Mouse (Mus musculus): Measurements from ENCODE around the gene B4galnt2. TPM values are rescaled to one million over a fixed set of nuclear protein-coding genes. Genes with fewer than 3 reads are reported as not detected.

B4galnt2 gene
- polyA plus RNA-seq, 1 experiment from 2014 or later = 0.16 TPM

DNA sequence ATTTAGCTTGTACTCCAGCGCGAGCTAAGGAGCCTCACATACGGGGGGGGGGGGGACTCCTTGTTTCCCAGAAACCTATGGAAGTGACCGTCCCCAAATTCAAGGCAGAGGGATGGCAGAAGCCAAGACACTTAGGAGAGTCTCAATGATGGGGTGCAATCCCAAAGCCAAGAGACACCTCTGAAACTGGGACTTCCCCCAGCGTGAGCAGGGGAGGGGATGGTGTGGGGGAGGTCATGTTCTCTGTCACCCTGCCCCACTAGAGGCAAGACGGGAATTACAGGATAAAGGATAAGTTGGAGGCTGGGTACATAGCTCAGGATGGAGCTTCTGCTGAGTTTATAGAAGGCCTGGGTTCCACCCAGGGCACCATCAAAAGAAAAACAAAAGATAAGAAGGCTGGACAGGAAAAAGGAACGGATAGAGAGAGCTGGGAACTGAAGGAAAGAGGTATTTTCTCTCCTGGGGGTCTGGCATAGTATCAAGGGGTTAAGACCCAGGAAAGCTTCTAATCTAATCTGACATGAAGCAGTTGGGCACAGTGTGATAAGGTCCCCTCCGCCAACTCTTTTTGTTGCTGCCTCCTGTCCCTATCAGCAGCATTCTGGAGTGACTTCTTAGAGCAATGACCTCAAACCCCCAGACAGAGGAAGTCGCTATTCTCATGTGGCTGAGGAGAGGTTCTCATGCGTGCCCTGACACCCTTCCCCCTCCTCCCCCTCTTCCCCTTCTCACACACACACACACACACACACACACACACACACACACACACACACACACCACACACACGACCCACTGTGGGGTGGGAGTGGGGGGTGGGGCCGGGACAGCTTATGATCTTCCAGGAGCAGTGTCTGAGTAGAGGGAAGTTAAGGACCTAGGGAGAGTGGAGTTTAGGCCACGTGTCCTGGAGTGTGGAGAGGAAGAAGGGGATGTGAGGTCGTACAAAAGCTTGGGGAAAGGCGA, 79.7 kb downstream of the B4galnt2 start:
- DNase-seq (ENCODE audit: low spot score) = no peak
- Histone ChIP-seq H3K4me1 (peaks cover 67% of the 10 kb centered on the region), H3K36me3 (replicated peaks) (no peaks in the 10 kb centered on the region), H3K9me3 (no peaks in the 10 kb centered on the region), H3K4me3 (peak overlapping the region; percentile 33), H3K27ac (replicated peaks) (no peak overlapping the region), H3K27me3 (replicated peaks; ENCODE audit: low read depth, poor library complexity, severe bottlenecking) (peaks cover 87% of the 10 kb centered on the region)
- WGBS = 20% methylated on average over 15 of the region's 15 CpGs

DNA sequence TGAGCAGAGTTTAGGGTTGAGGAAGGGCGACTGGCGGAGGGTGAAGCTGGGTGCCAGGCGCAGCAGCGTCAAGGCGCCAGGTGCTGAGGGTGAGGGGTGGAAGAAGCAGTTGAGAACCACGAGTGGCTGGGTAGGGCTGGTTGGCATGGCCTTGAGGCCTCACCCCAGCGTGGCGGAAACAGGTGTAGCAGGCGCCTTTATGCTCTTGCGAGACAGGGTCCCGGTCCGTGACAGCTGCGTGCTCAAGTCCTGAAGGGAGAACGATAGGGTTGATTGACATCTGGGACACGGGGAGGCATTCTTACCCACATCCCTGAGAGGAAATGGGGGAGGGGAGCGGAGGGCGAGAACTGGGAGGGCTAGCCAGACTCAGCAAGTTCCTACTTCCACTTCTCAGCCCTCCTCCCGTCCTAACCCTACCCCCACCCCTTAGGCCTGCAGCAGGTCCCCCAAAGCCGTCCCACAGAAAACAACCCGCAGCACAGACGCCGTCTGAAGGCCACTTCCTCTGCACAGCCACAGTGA, 80.5 kb downstream of the B4galnt2 start:
- 4% methylated on average over 22 of the region's 22 CpGs for WGBS
- Histone ChIP-seq H3K36me3 (replicated peaks) (no peaks in the 10 kb centered on the region), H3K27me3 (replicated peaks; ENCODE audit: low read depth, poor library complexity, severe bottlenecking) (peaks cover 94% of the 10 kb centered on the region), H3K4me1 (peaks cover 62% of the 10 kb centered on the region), H3K4me3 (peak overlapping the region; percentile 33), H3K9me3 (no peaks in the 10 kb centered on the region), H3K27ac (replicated peaks) (no peak overlapping the region; the same call in 1 of the 2 replicates)
- DNase-seq (ENCODE audit: low spot score) = peak; percentile 49

DNA sequence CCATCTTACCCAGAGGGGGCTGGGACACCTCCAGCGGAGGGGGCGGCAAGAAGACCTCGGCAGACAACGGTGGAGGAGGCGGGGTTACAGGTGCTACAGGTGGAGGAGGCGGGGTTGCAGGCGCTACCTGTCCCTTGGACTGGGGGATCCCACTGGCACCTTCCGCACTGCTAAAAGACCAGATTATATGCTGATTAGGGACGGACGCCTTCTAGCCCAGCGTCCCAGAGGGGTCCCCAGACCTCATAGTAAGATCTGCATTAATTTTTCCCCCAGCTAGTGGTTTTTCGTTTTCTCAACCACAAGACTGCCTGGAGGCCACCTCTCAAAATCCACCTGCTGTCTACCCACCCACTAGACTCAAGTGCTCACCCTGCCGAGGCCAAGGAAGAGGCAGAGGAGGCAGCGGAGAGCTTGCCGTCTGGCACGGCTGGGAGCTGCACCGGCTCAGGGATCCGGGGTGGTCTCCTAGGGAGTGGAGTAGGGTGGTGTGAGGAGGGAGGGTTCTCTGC, 81.0 kb downstream of the B4galnt2 start:
- H3K27me3 ChIP-seq (replicated peaks; ENCODE audit: low read depth, poor library complexity, severe bottlenecking) = peaks cover 100% of the 10 kb centered on the region
- H3K36me3 ChIP-seq (replicated peaks) = no peaks in the 10 kb centered on the region
- no peaks in the 10 kb centered on the region for H3K9me3 ChIP-seq
- 5% methylated on average over 18 of the region's 18 CpGs for WGBS
- peaks cover 60% of the 10 kb centered on the region for H3K4me1 ChIP-seq
- peak overlapping the region; percentile 33 for H3K4me3 ChIP-seq
- DNase-seq (ENCODE audit: low spot score) = peak; percentile 30
- no peak overlapping the region; the same call in 1 of the 2 replicates for H3K27ac ChIP-seq (replicated peaks)

GRCm38 (mm10) chr11:95833006-95833570, 81.6 kb downstream of the B4galnt2 start:
- Histone ChIP-seq H3K27ac (replicated peaks) (no peak overlapping the region), H3K4me1 (peaks cover 60% of the 10 kb centered on the region), H3K27me3 (replicated peaks; ENCODE audit: low read depth, poor library complexity, severe bottlenecking) (peaks cover 100% of the 10 kb centered on the region), H3K4me3 (no peak overlapping the region), H3K9me3 (no peaks in the 10 kb centered on the region), H3K36me3 (replicated peaks) (no peaks in the 10 kb centered on the region)
- WGBS = 21% methylated on average over 8 of the region's 8 CpGs
- no peak for DNase-seq (ENCODE audit: low spot score)

GRCm38 (mm10) chr11:95832129-95833005, 82.3 kb downstream of the B4galnt2 start:
- Histone ChIP-seq H3K27me3 (replicated peaks; ENCODE audit: low read depth, poor library complexity, severe bottlenecking) (peaks cover 100% of the 10 kb centered on the region), H3K36me3 (replicated peaks) (no peaks in the 10 kb centered on the region), H3K4me3 (no peak overlapping the region), H3K4me1 (peaks cover 60% of the 10 kb centered on the region), H3K9me3 (no peaks in the 10 kb centered on the region), H3K27ac (replicated peaks) (no peak overlapping the region)
- DNase-seq (ENCODE audit: low spot score) = peak; percentile 16
- WGBS = 32% methylated on average over 18 of the region's 18 CpGs

DNA sequence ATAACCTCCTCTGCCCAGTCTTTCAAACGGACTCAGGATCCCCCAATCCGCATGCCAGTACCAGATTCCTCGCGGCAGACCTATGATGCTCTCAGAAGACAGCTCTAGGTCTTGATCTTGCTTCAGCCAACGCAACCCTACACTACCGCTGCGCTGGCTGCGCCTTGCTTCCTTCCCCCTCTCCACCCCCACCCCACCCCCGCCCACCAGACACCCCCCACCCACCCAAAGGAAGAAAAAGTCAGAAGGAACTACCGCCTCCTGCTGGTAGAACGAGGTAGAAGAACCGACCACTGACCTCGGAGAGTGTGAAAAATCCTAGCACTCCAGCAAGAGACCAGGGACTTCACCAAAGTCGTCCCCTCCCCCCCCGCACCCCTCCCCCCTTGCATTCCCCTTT, 83.0 kb downstream of the B4galnt2 start:
- no peaks in the 10 kb centered on the region for H3K36me3 ChIP-seq (replicated peaks)
- peaks cover 100% of the 10 kb centered on the region for H3K27me3 ChIP-seq (replicated peaks; ENCODE audit: low read depth, poor library complexity, severe bottlenecking)
- no peaks in the 10 kb centered on the region for H3K9me3 ChIP-seq
- H3K4me1 ChIP-seq = peaks cover 60% of the 10 kb centered on the region
- H3K4me3 ChIP-seq = peak overlapping the region; percentile 46
- WGBS = 2% methylated on average over 15 of the region's 15 CpGs
- peak; percentile 56 for DNase-seq (ENCODE audit: low spot score)
- H3K27ac ChIP-seq (replicated peaks) = no peak overlapping the region

DNA sequence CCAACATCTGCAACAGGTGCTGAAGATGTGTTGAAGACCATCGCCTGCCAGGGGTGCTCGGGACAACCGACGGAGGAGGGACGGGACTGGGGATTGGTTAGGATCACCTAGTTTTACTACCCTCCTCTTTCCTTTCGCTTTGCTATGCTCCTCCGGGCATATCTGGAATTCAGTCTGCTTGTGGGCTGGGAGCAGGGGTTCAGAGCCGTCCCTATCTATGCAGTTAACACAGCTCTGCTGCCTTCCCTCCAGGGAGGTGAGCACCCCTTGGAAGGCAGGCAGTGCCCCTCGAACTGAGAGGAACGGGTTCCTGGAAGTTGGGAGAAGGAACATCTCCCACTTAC, 83.4 kb downstream of the B4galnt2 start:
- Histone ChIP-seq H3K27ac (replicated peaks) (no peak overlapping the region), H3K4me3 (peak overlapping the region; percentile 46), H3K36me3 (replicated peaks) (no peaks in the 10 kb centered on the region), H3K4me1 (peaks cover 60% of the 10 kb centered on the region), H3K9me3 (no peaks in the 10 kb centered on the region), H3K27me3 (replicated peaks; ENCODE audit: low read depth, poor library complexity, severe bottlenecking) (peaks cover 100% of the 10 kb centered on the region)
- WGBS = 6% methylated on average over 10 of the region's 10 CpGs
- peak; percentile 44 for DNase-seq (ENCODE audit: low spot score)

DNA sequence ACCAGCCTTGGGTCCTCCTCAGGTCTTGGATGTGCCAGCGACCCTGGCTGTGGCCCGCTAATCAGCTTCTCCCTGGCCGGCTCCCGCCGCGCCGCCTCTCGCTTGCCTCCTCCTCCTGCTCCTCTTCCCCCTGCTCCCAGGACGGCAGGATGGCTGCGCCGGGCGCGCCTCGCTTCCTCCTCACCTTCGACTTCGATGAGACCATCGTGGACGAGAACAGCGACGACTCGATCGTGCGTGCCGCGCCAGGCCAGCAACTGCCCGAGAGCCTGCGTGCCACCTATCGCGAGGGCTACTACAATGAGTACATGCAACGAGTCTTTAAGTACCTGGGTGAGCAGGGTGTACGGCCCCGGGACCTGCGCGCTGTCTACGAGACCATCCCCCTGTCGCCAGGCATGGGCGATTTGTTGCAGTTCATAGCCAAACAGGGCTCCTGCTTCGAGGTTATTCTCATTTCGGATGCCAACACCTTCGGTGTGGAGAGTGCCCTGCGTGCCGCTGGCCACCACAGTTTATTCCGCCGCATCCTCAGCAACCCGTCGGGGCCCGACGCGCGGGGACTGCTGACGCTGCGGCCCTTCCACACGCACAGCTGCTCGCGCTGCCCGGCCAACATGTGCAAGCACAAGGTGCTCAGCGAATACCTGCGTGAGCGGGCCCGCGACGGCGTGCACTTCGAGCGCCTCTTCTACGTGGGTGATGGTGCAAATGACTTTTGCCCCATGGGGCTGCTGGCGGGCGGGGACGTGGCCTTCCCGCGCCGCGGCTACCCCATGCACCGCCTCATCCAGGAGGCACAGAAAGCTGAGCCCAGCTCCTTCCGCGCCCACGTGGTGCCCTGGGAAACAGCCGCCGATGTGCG, 84.0 kb downstream of the B4galnt2 start:
- peak; percentile 58 for DNase-seq (ENCODE audit: low spot score)
- Histone ChIP-seq H3K36me3 (replicated peaks) (no peaks in the 10 kb centered on the region), H3K27me3 (replicated peaks; ENCODE audit: low read depth, poor library complexity, severe bottlenecking) (peaks cover 100% of the 10 kb centered on the region), H3K27ac (replicated peaks) (0 out of 2 replicates have a peak overlapping the region, but pooled peaks have one; percentile 31), H3K4me3 (peak overlapping the region; percentile 46), H3K4me1 (peaks cover 55% of the 10 kb centered on the region), H3K9me3 (no peaks in the 10 kb centered on the region)
- WGBS = 3% methylated on average over 80 of the region's 80 CpGs

- H3K4me1 ChIP-seq = peaks cover 52% of the 10 kb centered on the region
- WGBS = 28% methylated on average over 4 of the region's 4 CpGs
- no peaks in the 10 kb centered on the region for H3K9me3 ChIP-seq
- H3K36me3 ChIP-seq (replicated peaks) = no peaks in the 10 kb centered on the region
- H3K4me3 ChIP-seq = no peak overlapping the region
- H3K27ac ChIP-seq (replicated peaks) = no peak overlapping the region
- DNase-seq (ENCODE audit: low spot score) = no peak
- peaks cover 100% of the 10 kb centered on the region for H3K27me3 ChIP-seq (replicated peaks; ENCODE audit: low read depth, poor library complexity, severe bottlenecking)
Measured at GRCm38 (mm10) chr11:95829526-95830050, 85.1 kb downstream of the B4galnt2 start.

DNA sequence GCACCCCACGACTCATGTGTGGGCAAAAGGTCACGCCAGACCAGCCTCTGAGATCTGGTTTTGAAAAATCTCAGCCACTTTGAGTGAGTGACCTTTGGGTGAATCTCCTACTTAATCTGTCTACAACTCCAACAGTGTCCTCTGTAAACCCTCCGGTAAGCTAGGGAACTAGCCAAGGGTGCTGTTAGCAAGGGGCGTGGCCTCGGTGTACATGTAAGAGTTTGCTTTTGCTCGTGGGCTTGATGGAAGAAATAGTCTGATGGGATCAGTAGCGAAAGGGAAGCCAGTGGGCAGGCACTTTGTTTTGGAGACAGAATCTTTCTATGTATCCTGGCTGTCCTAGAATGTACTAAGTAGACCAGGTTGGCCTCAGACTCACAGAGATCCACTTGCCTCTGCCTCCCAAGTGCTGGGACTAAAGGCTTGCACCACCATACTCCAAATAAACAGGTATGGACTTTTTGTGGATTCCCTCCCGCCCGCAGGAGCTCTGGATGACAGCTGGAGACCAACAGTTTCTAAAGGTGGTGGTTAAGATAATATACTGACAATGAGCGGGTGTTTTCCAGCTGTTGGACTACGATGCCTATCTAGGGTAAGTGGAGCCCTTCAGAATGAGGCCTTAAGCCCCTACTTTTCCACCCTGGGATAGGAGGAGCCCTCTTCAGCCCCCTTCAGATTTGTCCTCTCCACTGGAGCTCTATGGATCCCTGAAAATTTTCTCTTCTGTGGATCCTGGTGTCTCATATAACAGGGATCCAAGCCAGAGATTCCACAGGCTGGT, 86.3 kb downstream of the B4galnt2 start:
- DNase-seq (ENCODE audit: low spot score) = no peak

More for the DNA sequence above, 86.3 kb downstream of the B4galnt2 start:
- Histone ChIP-seq H3K36me3 (replicated peaks) (no peaks in the 10 kb centered on the region), H3K27ac (replicated peaks) (no peak overlapping the region), H3K4me3 (no peak overlapping the region), H3K9me3 (no peaks in the 10 kb centered on the region), H3K4me1 (peaks cover 49% of the 10 kb centered on the region), H3K27me3 (replicated peaks; ENCODE audit: low read depth, poor library complexity, severe bottlenecking) (peaks cover 94% of the 10 kb centered on the region)
- 78% methylated on average over 11 of the region's 11 CpGs for WGBS
